Mouse (Mus musculus) forebrain, embryonic 13.5 days (tissue): ENCODE measurements at regions not wholly inside any gene's neighbourhood (a gene's known extent, or its start where the extent isn't known, plus 50 kb on each side); places are given as distances from the start of the nearest gene placed in this dataset. TPM values are rescaled to one million over a fixed set of nuclear protein-coding genes. Genes with fewer than 3 reads are reported as not detected.
"Not testable (repeated sequence)": the region's sequence is repeated elsewhere in the genome, so short reads cannot be mapped to it uniquely, and the experiment has no call there.

Experiments used
- ATAC-seq: fragments of 200-750 bp; cut with Nextera tagmentation; 2 replicates; pipeline ENCODE4 v1.8.0; 2017
- H3K27ac ChIP-seq: fragments of 300-500 bp; sonication (generic); 2 replicates; pipeline ENCODE4 v1.5.1; 2015; ENCODE audit warnings: inconsistent platforms, mild to moderate bottlenecking, moderate library complexity
- H3K27me3 ChIP-seq: fragments of 300-500 bp; sonication (generic); 2 replicates; pipeline ENCODE4 v1.6.1; 2015; ENCODE audit warnings: mild to moderate bottlenecking, inconsistent platforms
- H3K36me3 ChIP-seq: fragments of 300-500 bp; sonication (generic); 2 replicates; pipeline ENCODE4 v1.6.1; 2015; ENCODE audit warnings: mild to moderate bottlenecking, inconsistent platforms; ENCODE audit not compliant: poor library complexity, severe bottlenecking
- H3K4me1 ChIP-seq: fragments of 300-500 bp; sonication (generic); 2 replicates; pipeline ENCODE4 v1.6.1; 2015; ENCODE audit warnings: inconsistent platforms
- H3K4me2 ChIP-seq: fragments of 300-500 bp; sonication (generic); 2 replicates; pipeline ENCODE4 v1.6.1; 2015; ENCODE audit warnings: inconsistent platforms, mild to moderate bottlenecking, moderate library complexity
- H3K4me3 ChIP-seq: fragments of 300-500 bp; sonication (generic); 2 replicates; pipeline ENCODE4 v1.5.1; 2015; ENCODE audit warnings: mild to moderate bottlenecking, inconsistent platforms
- H3K9ac ChIP-seq: fragments of 300-500 bp; sonication (generic); 2 replicates; pipeline ENCODE4 v1.6.1; 2015; ENCODE audit warnings: mild to moderate bottlenecking, inconsistent platforms
- H3K9me3 ChIP-seq: fragments of 300-500 bp; sonication (generic); replicated peaks from 2 replicates; pipeline ENCODE4 v1.6.1; 2016; ENCODE audit warnings: inconsistent platforms
- WGBS: fragments of 180-500 bp; shearing (Covaris S2); methylation state at CpG from one replicate; pipeline ENCODE4 v1.1.7; 2015; 5-methylcytosine and 5-hydroxymethylcytosine counted together
- microRNA-seq: library from miRNA; unstranded; fragments of <30 nt; microRNA quantifications from one replicate; pipeline ENCODE4, GENCODE M21; 2016

DNA sequence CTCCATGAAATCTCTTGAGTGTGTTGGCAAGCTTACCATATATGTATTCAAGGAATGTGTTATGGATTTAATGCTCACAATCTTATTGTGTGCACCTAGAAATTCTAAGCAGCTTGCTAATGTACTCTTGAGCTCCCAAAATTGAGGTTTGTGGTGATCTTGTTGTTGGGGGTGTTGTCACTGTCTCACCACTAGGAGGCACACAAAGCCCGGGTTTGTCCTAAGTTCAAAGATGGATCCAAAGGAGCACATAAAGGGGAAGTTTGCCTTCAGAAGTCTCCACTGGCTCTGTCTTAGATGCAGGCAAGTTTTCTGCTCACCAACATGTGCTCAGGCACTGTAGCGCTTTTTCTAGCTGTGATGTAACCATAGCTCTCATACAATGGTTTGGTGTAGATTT is 151.8 kb downstream of the Mrgpra4 start:
- WGBS = 34% methylated on average over 2 of the region's 2 CpGs

DNA sequence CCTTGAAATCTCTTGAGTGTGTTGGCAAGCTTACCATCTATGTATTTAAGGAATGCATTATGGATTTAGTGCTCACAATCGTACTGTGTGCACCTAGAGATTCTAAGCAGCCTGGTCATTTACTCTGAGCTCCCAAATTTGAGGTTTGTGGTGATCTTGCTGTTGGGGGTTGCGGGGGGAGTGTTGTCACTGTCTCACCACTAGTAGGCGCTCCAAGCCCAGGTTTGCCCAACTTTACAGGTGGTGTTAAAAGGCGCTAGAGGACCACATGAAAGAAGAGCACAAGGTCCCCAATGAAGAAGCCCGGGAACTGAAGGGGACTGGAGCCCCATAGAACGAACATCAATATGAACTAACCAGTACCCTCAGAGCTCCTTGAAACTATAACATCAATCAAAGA is 180.2 kb upstream of the Mrgpra3 start:
- Histone ChIP-seq H3K4me2 (no peak overlapping the region), H3K9ac (no peak overlapping the region), H3K9me3 (peaks cover 52% of the 10 kb centered on the region), H3K36me3 (no peaks in the 10 kb centered on the region), H3K4me3 (no peak overlapping the region), H3K4me1 (no peaks in the 10 kb centered on the region), H3K27me3 (no peaks in the 10 kb centered on the region), H3K27ac (no peak overlapping the region)
- 60% methylated on average over 6 of the region's 6 CpGs for WGBS
- no peak for ATAC-seq

More for the DNA sequence above, 151.8 kb downstream of the Mrgpra4 start:
- no peaks in the 10 kb centered on the region for H3K36me3 ChIP-seq
- no peak overlapping the region for H3K4me3 ChIP-seq
- no peaks in the 10 kb centered on the region for H3K4me1 ChIP-seq
- no peak overlapping the region for H3K9ac ChIP-seq
- no peak overlapping the region for H3K27ac ChIP-seq
- no peaks in the 10 kb centered on the region for H3K27me3 ChIP-seq
- no peak overlapping the region for H3K4me2 ChIP-seq
- no peaks in the 10 kb centered on the region for H3K9me3 ChIP-seq
- no peak for ATAC-seq

DNA sequence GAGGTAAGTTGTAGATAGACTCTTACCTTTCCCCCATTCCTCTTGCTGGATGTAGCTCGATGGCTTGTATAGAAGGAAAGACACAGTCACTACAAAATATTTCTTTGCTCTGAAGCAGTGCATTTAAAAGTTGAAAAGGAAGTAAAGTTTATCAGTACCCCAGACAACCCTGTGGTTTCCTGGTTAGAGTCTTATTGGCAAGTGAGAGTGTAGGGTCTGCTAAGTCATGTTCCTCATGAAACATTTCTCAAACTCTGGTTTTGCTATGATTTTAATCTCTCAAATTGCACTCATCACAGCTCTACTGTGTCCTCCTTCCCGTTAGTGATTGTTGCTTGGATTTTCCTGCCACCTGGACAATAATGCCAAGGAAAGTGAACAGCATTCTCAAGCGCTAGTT is 146.4 kb upstream of the Mrgpra3 start:
- no peaks in the 10 kb centered on the region for H3K36me3 ChIP-seq
- no peak overlapping the region for H3K9ac ChIP-seq
- WGBS = 55% methylated on average over 3 of the region's 3 CpGs
- no peak overlapping the region for H3K4me3 ChIP-seq
- no peaks in the 10 kb centered on the region for H3K27me3 ChIP-seq
- no peak for ATAC-seq
- peaks cover 23% of the 10 kb centered on the region for H3K9me3 ChIP-seq
- no peaks in the 10 kb centered on the region for H3K4me1 ChIP-seq
- no peak overlapping the region for H3K27ac ChIP-seq
- H3K4me2 ChIP-seq = no peak overlapping the region

DNA sequence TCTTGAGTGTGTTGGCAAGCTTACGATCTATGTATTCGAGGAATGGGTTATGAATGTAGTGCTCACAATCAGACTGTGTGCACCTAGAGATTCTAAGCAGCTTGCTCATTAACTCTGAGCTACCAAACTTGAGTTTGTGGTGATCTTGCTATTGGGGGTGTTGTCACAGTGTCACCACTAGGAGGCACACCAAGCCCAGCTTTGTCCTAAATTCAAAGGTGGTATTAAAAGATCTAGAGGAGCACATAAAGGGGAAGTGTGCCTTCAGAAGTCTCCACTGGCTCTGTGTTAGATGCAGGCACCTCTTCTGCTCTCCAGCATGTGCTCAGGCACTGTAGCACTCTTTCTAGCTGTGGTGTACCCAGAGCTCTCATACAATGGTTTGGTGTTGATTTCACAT is 138.9 kb upstream of the Mrgpra3 start:
- 92% methylated on average over 2 of the region's 2 CpGs for WGBS
- H3K4me2 ChIP-seq, ATAC-seq, H3K27ac ChIP-seq, H3K4me3 ChIP-seq, H3K9ac ChIP-seq, H3K4me1 ChIP-seq, H3K27me3 ChIP-seq, H3K36me3 ChIP-seq: not testable (repeated sequence)
- H3K9me3 ChIP-seq = peaks cover 22% of the 10 kb centered on the region; the same call in 1 of the 2 replicates

DNA sequence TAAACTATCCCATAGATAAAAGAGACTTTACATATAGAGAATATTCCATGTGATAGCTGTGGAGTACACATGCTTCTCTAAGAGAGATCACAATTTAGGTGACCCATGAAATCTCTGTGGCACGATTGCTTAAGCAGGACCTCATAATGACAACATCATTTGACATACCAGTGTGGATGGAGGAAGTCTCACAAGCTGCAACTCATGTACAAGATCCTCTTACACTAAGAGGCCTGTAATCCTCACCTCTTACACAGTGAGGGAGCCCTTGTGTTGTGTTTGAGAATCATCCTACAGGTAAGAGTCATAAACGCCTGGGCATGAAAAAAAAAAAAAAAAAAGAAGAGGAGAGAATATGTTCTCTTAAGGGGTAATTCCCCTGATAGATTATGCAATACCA is 89.9 kb upstream of the Mrgpra3 start:
- no peaks in the 10 kb centered on the region for H3K36me3 ChIP-seq
- 84% methylated on average over 2 of the region's 2 CpGs for WGBS

DNA sequence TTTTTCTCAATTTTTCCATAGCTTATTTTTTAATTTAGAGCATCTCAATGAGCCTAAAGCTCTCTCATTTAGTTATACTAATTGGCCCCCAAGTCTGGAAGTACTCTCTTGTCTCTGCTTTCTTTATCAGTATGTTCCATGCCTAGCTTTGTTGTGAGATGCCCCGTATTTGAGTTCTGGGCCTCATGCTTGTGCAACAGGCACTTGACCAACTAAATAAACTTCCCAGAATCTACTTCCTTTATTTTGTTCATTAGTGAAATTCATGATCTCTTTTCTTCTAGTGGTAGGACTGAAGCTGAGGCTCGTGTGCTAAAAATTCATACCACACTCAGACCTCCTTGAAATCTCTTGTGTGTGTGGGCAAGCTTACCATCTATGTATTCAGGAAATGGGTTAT is 75.8 kb upstream of the Mrgpra3 start:
- no peak for ATAC-seq
- no peaks in the 10 kb centered on the region for H3K4me1 ChIP-seq
- H3K27ac ChIP-seq = no peak overlapping the region
- WGBS = 80% methylated on average over 2 of the region's 2 CpGs
- H3K27me3 ChIP-seq = no peaks in the 10 kb centered on the region
- no peak overlapping the region for H3K4me2 ChIP-seq
- peaks cover 20% of the 10 kb centered on the region for H3K9me3 ChIP-seq
- no peaks in the 10 kb centered on the region for H3K36me3 ChIP-seq
- no peak overlapping the region for H3K9ac ChIP-seq
- H3K4me3 ChIP-seq = no peak overlapping the region

More for the DNA sequence above, 89.9 kb upstream of the Mrgpra3 start:
- Histone ChIP-seq H3K9ac (no peak overlapping the region), H3K4me3 (no peak overlapping the region), H3K4me2 (no peak overlapping the region), H3K27me3 (no peaks in the 10 kb centered on the region), H3K4me1 (no peaks in the 10 kb centered on the region), H3K27ac (no peak overlapping the region), H3K9me3 (peaks cover 39% of the 10 kb centered on the region)
- ATAC-seq = no peak

Small RNA genes in the stretch of these regions (microRNA-seq; reads per million reads assigned to microRNA genes)
- not detected for gene Gm22427
